Mouse (Mus musculus): ENCODE results near the gene Ppp4c. TPM values are rescaled to one million over a fixed set of nuclear protein-coding genes. Genes with fewer than 3 reads are reported as not detected.
A peak's percentile ranks its signal among the peaks of the same experiment; 100 is the strongest.

The Ppp4c gene
- total RNA-seq, 1 experiment = 291 TPM

DNA sequence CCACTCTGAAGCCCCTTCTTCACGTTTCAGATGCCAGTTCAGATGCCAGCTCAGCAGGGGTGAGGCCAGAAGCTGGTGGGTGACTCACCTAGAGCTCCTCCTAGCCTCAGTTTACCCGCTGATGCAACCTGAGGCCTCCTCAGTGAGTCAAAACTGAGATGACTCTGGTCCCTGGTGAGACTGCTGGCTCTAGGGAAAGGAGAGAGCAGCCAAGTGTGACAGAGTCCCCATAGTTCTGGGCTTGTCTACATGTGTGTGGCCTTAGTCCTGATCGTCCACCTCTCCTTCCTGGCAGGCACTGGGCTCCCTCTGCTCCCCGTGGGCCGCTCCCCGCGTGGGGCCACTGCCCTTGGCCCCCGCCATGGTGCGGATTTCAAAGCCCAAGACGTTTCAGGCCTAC lies 14.8 kb downstream of the Ppp4c start:
- H3K27ac ChIP-seq (ENCODE audit: insufficient read depth, low read depth, low read length, poor library complexity, severe bottlenecking) = peak overlapping the region; percentile 5; the same call in 1 of the 2 replicates
- in situ Hi-C loops (cut with MboI; ENCODE audit: low sequenced_read_pairs in 2 of 2, unreplicated experiment in 2 of 2) = no loop called here
- peaks cover 2% of the 10 kb centered on the region; the same call in 1 of the 2 replicates for H3K36me3 ChIP-seq (ENCODE audit: control insufficient read depth, insufficient read depth, low read length, poor library complexity, severe bottlenecking)
- peaks cover 5 to 23% of the 10 kb centered on the region in 2 experiments for H3K4me1 ChIP-seq (ENCODE audit: control insufficient read depth in 2 of 2, insufficient read depth in 2 of 2, low read length in 2 of 2, poor library complexity in 1 of 2)
- no peak for DNase-seq (ENCODE audit: low read depth, low spot score)
- H3K9ac ChIP-seq (ENCODE audit: insufficient read depth, low read depth, low read length, poor library complexity, severe bottlenecking) = peak overlapping the region; percentile 77
- TF ChIP-seq HCFC1 (IDR thresholded peaks at IDR 0.05; ENCODE audit: borderline replicate concordance, insufficient read depth, low read length) (no peak), ZNF384 (IDR thresholded peaks at IDR 0.05; ENCODE audit: low read depth, low read length) (no peak), CHD2 (IDR thresholded peaks at IDR 0.05; ENCODE audit: low read depth, low read length) (no peak), MAFK (IDR thresholded peaks at IDR 0.05; ENCODE audit: insufficient read depth, low read depth, low read length) (no peak), ZC3H11A (IDR thresholded peaks at IDR 0.05; ENCODE audit: borderline replicate concordance, low read depth, low read length) (no peak)
- peak overlapping the region; percentile 74 to 85 for H3K4me3 ChIP-seq (ENCODE audit: insufficient read depth in 1 of 2, low read depth in 1 of 2, low read length in 2 of 2, poor library complexity in 1 of 2, severe bottlenecking in 1 of 2)
- H3K9me3 ChIP-seq (ENCODE audit: control insufficient read depth, insufficient read depth, low read depth, low read length) = no peaks in the 10 kb centered on the region

DNA sequence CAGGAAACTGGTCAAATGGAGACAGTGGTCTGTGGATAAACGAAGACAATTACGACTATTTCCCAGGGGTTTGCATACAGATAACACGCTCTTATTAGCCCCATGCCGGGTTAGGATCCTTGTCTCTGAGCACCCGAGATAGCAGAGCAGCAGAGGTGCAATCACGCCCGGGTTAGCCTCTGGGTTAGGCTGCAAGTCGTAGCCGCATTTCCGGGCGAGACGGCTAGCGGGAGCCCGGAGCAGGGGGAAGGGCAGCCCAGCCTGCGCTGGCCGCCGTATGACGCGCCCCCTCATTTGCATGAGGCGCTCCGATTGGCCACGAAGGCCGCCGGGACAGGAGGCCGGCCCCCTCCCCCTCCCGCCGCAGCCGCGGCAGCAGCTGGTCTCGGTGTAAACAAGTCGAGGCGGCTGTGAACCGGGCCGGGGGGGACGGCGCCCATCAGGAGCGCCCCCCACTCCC lies 15.7 kb downstream of the Ppp4c start, which contains the start of gene Ypel3:
Gene Ypel3 (plus strand): TSS at position 358 of the 460 bp plus-strand sequence.
- Histone ChIP-seq H3K9ac (ENCODE audit: insufficient read depth, low read depth, low read length, poor library complexity, severe bottlenecking) (peak within 1 kb of the TSS; percentile 77), H3K27ac (ENCODE audit: insufficient read depth, low read depth, low read length, poor library complexity, severe bottlenecking) (peak within 1 kb of the TSS; percentile 5), H3K4me1 (ENCODE audit: control insufficient read depth in 2 of 2, insufficient read depth in 2 of 2, low read length in 2 of 2, poor library complexity in 1 of 2) (peaks cover 5 to 23% of the 10 kb centered on the region in 2 experiments), H3K9me3 (ENCODE audit: control insufficient read depth, insufficient read depth, low read depth, low read length) (no peaks in the 10 kb centered on the region), H3K4me3 (ENCODE audit: insufficient read depth in 1 of 2, low read depth in 1 of 2, low read length in 2 of 2, poor library complexity in 1 of 2, severe bottlenecking in 1 of 2) (peak within 1 kb of the TSS; percentile 74 to 85), H3K36me3 (ENCODE audit: control insufficient read depth, insufficient read depth, low read length, poor library complexity, severe bottlenecking) (peaks cover 2% of the 10 kb centered on the region; the same call in 1 of the 2 replicates)
- DNase-seq (ENCODE audit: low read depth, low spot score) = peak; percentile 62
- 0 out of 2 replicates have a peak, but pooled peaks have one; percentile 5 for TF ChIP-seq HCFC1 (IDR thresholded peaks at IDR 0.05; ENCODE audit: borderline replicate concordance, insufficient read depth, low read length)
- no peak for TF ChIP-seq ZNF384 (IDR thresholded peaks at IDR 0.05; ENCODE audit: low read depth, low read length)
- TF ChIP-seq MAFK (IDR thresholded peaks at IDR 0.05; ENCODE audit: insufficient read depth, low read depth, low read length) = no peak
- in situ Hi-C loops (cut with MboI; ENCODE audit: low sequenced_read_pairs in 2 of 2, unreplicated experiment in 2 of 2) = no loop called here

GRCm38 (mm10) chr7:126775978-126776234 lies 16.4 kb downstream of the Ppp4c start:
- TF ChIP-seq ZNF384 (IDR thresholded peaks at IDR 0.05; ENCODE audit: low read depth, low read length) (no peak), CHD2 (IDR thresholded peaks at IDR 0.05; ENCODE audit: low read depth, low read length) (no peak), ZC3H11A (IDR thresholded peaks at IDR 0.05; ENCODE audit: borderline replicate concordance, low read depth, low read length) (no peak), MAFK (IDR thresholded peaks at IDR 0.05; ENCODE audit: insufficient read depth, low read depth, low read length) (no peak), HCFC1 (IDR thresholded peaks at IDR 0.05; ENCODE audit: borderline replicate concordance, insufficient read depth, low read length) (no peak)
- H3K9me3 ChIP-seq (ENCODE audit: control insufficient read depth, insufficient read depth, low read depth, low read length) = no peaks in the 10 kb centered on the region
- H3K9ac ChIP-seq (ENCODE audit: insufficient read depth, low read depth, low read length, poor library complexity, severe bottlenecking) = peak overlapping the region; percentile 62; the same call in 1 of the 2 replicates
- DNase-seq (ENCODE audit: low read depth, low spot score) = no peak
- in situ Hi-C loops (cut with MboI; ENCODE audit: low sequenced_read_pairs in 2 of 2, unreplicated experiment in 2 of 2) = no loop called here
- peaks cover 5 to 18% of the 10 kb centered on the region in 2 experiments for H3K4me1 ChIP-seq (ENCODE audit: control insufficient read depth in 2 of 2, insufficient read depth in 2 of 2, low read length in 2 of 2, poor library complexity in 1 of 2)
- H3K36me3 ChIP-seq (ENCODE audit: control insufficient read depth, insufficient read depth, low read length, poor library complexity, severe bottlenecking) = peaks cover 2% of the 10 kb centered on the region; the same call in 1 of the 2 replicates
- H3K27ac ChIP-seq (ENCODE audit: insufficient read depth, low read depth, low read length, poor library complexity, severe bottlenecking) = no peak overlapping the region
- H3K4me3 ChIP-seq (ENCODE audit: insufficient read depth in 1 of 2, low read depth in 1 of 2, low read length in 2 of 2, poor library complexity in 1 of 2, severe bottlenecking in 1 of 2) = peak overlapping the region in 1 of 2 experiments; percentile 74; a peak in 1 of 4 replicates

DNA sequence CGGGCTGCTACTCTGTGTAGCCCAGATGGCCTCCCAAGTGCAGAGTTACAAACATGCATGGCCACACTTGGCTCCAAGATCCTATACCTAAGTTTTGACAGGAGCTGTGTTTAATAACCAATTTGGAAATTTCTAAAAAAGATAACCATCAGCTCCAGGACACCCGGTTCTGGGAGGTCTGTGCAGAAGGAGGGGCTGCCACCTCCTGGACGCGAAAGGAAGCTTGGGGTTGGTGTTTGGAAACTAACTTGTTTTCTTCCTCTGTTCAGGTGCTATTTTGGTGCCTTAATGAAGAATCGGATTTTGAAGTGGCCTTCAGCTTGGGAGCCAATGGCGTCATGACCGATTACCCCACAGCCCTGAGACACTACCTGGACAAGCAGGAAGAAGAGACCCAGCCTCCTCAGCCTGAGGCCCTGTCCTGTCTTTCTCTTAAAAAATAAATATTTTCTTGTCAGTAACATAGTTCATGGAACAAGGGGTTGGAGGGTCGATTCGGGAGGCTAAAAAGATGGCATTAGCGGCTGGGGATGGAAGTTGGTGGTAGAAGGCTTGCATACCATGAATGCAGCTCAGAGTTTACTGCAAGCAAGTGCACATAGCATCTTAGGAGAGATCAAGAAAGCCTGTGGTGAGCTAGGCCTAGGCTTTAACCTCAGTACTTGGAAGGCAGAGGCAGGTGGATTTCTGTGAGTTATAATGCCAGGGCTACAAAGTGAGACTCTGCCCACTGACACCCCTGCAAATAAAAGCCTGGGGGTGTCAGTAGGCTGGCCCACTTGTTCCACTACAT lies 16.9 kb downstream of the Ppp4c start:
- Histone ChIP-seq H3K9me3 (ENCODE audit: control insufficient read depth, insufficient read depth, low read depth, low read length) (no peaks in the 10 kb centered on the region), H3K4me1 (ENCODE audit: control insufficient read depth in 2 of 2, insufficient read depth in 2 of 2, low read length in 2 of 2, poor library complexity in 1 of 2) (peaks cover 7 to 16% of the 10 kb centered on the region in 2 experiments), H3K36me3 (ENCODE audit: control insufficient read depth, insufficient read depth, low read length, poor library complexity, severe bottlenecking) (peaks cover 2% of the 10 kb centered on the region; the same call in 1 of the 2 replicates), H3K9ac (ENCODE audit: insufficient read depth, low read depth, low read length, poor library complexity, severe bottlenecking) (no peak overlapping the region), H3K4me3 (ENCODE audit: insufficient read depth in 1 of 2, low read depth in 1 of 2, low read length in 2 of 2, poor library complexity in 1 of 2, severe bottlenecking in 1 of 2) (no peak overlapping the region), H3K27ac (ENCODE audit: insufficient read depth, low read depth, low read length, poor library complexity, severe bottlenecking) (no peak overlapping the region)
- TF ChIP-seq HCFC1 (IDR thresholded peaks at IDR 0.05; ENCODE audit: borderline replicate concordance, insufficient read depth, low read length) (no peak), MAFK (IDR thresholded peaks at IDR 0.05; ENCODE audit: insufficient read depth, low read depth, low read length) (no peak), ZC3H11A (IDR thresholded peaks at IDR 0.05; ENCODE audit: borderline replicate concordance, low read depth, low read length) (no peak), CHD2 (IDR thresholded peaks at IDR 0.05; ENCODE audit: low read depth, low read length) (no peak), ZNF384 (IDR thresholded peaks at IDR 0.05; ENCODE audit: low read depth, low read length) (no peak)
- DNase-seq (ENCODE audit: low read depth, low spot score) = no peak
- in situ Hi-C loops (cut with MboI; ENCODE audit: low sequenced_read_pairs in 2 of 2, unreplicated experiment in 2 of 2) = no loop called here
